Mouse (Mus musculus): ENCODE data around the gene Olfr68. TPM values are rescaled to one million over a fixed set of nuclear protein-coding genes. Genes with fewer than 3 reads are reported as not detected.
"Not testable (repeated sequence)": the region's sequence is repeated elsewhere in the genome, so short reads cannot be mapped to it uniquely, and the experiment has no call there.

Olfr68 gene
- total RNA-seq, 2 experiments from 2014 or later: not detected

- DNase-seq: not testable (repeated sequence)
These were observed 17.3 kb downstream of the Olfr68 start for GRCm38 (mm10) chr7:103762212-103762611.

GRCm38 (mm10) chr7:103757233-103757632, 22.3 kb downstream of the Olfr68 start, which contains the start of gene Olfr630:
TSS of gene Olfr630 (minus strand) at chr7:103757333.
- no peak for DNase-seq

- no peak for DNase-seq
These were observed 34.7 kb downstream of the Olfr68 start, which contains the start of gene Olfr629 for GRCm38 (mm10) chr7:103744843-103745242. TSS of gene Olfr629 (minus strand) at chr7:103744943.

GRCm38 (mm10) chr7:103730074-103730473, 49.4 kb downstream of the Olfr68 start, which contains the start of gene Olfr628:
TSS of gene Olfr628 (plus strand) at chr7:103730374.
- no peak for DNase-seq

Other genes starting within 250 kb of the Olfr68 start
- gene Olfr612, start 237.0 kb downstream of the Olfr68 start, total RNA-seq (2021): not detected
- gene Olfr613, start 231.6 kb downstream of the Olfr68 start, total RNA-seq (2021): not detected
- not detected for gene Olfr615, start 223.6 kb downstream of the Olfr68 start, total RNA-seq (2021)
- not detected for gene Olfr616, start 210.6 kb downstream of the Olfr68 start, total RNA-seq (2021)
- not detected for gene Olfr617, start 206.6 kb downstream of the Olfr68 start, total RNA-seq (2021)
- not detected for gene Olfr618, start 189.6 kb downstream of the Olfr68 start, total RNA-seq (2021)
- not detected for gene Olfr619, start 179.1 kb downstream of the Olfr68 start, total RNA-seq (2021)
- gene Olfr620, start 167.2 kb downstream of the Olfr68 start, total RNA-seq (2021): not detected
- gene Olfr622, start 137.0 kb downstream of the Olfr68 start, total RNA-seq (2021): not detected
- not detected for gene Olfr623, start 116.0 kb downstream of the Olfr68 start, total RNA-seq (2021)
- not detected for gene Olfr624, start 108.5 kb downstream of the Olfr68 start, total RNA-seq (2021)
- not detected for gene Olfr625-ps1, start 97.0 kb downstream of the Olfr68 start, total RNA-seq (2021)
- not detected for gene Olfr243, start 65.0 kb downstream of the Olfr68 start, total RNA-seq (2021)
- gene Olfr628, start 49.3 kb downstream of the Olfr68 start, total RNA-seq (2021): not detected
- gene Olfr629, start 34.8 kb downstream of the Olfr68 start, total RNA-seq (2021): not detected
- not detected for gene Olfr630, start 22.4 kb downstream of the Olfr68 start, total RNA-seq (2021)
- gene Olfr69, start 8.1 kb downstream of the Olfr68 start, total RNA-seq (2021): not detected
- not detected for gene Olfr67, start 12.1 kb upstream of the Olfr68 start, total RNA-seq (2021)
- gene Hbb-bt, start 34.3 kb upstream of the Olfr68 start, total RNA-seq (2021): 100 to 1,000 TPM; 243 to 471 TPM
- 1,000 to 10,000 TPM; 1,998 to 3,266 TPM for gene Hbb-bs, start 48.4 kb upstream of the Olfr68 start, total RNA-seq (2021)
- not detected for gene Hbb-bh2, start 60.8 kb upstream of the Olfr68 start, total RNA-seq (2021)
- gene Hbb-bh1, start 63.5 kb upstream of the Olfr68 start, total RNA-seq (2021): not detected
- not detected for gene Hbb-y, start 73.5 kb upstream of the Olfr68 start, total RNA-seq (2021)
- gene Olfr66, start 106.6 kb upstream of the Olfr68 start, total RNA-seq (2021): not detected
- gene Olfr64, start 114.8 kb upstream of the Olfr68 start, total RNA-seq (2021): not detected
- not detected for gene Olfr65, start 123.8 kb upstream of the Olfr68 start, total RNA-seq (2021)
- not detected for gene Olfr631, start 149.1 kb upstream of the Olfr68 start, total RNA-seq (2021)
- not detected for gene Olfr632, start 154.6 kb upstream of the Olfr68 start, total RNA-seq (2021)
- gene Olfr633, start 164.7 kb upstream of the Olfr68 start, total RNA-seq (2021): not detected
- gene Olfr635, start 191.5 kb upstream of the Olfr68 start, total RNA-seq (2021): not detected
- gene Olfr638, start 219.0 kb upstream of the Olfr68 start, total RNA-seq (2021): not detected
- gene Olfr639, start 237.6 kb upstream of the Olfr68 start, total RNA-seq (2021): not detected
- not detected for gene Olfr640, start 245.9 kb upstream of the Olfr68 start, total RNA-seq (2021)